Mouse (Mus musculus): ENCODE measurements around the gene Eps8. TPM values are rescaled to one million over a fixed set of nuclear protein-coding genes. Genes with fewer than 3 reads are reported as not detected.

The Eps8 gene
- polyA plus RNA-seq, 1 experiment = 50.4 TPM

DNA sequence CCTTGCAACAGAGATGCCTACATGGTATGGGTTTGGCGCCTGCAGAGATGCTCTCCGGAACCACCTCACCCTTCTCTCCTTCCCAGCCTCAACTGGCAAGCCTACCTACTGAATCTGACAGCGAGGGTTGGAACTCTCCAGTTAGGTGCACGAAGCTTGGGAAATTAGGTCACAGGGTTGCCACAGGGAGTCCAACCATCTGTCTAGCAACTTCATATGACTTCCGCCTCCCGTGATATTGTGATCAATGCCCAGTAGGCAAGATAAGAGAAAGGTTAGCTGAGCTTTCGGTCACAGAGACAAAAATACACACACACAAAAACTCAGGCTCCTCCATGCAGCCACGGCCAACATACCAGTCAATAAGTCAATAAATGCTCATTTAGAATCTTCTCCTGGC, 21.6 kb downstream of the Eps8 start:
- Histone ChIP-seq H3K27ac (ENCODE audit: insufficient read depth, low read length) (no peak overlapping the region), H3K4me1 (ENCODE audit: control insufficient read depth, insufficient read depth, low read length) (peaks cover 30% of the 10 kb centered on the region), H3K27me3 (ENCODE audit: control insufficient read depth, insufficient read depth, low read length) (no peaks in the 10 kb centered on the region), H3K4me3 (replicated peaks; ENCODE audit: insufficient read depth, low read depth, low read length) (no peak overlapping the region)
- 9% methylated on average over 8 of the region's 8 CpGs for WGBS
- TF ChIP-seq POLR2A (IDR thresholded peaks at IDR 0.05; ENCODE audit: borderline replicate concordance, insufficient read depth, low read length) (no peak), CTCF (IDR thresholded peaks at IDR 0.05; ENCODE audit: borderline replicate concordance, insufficient read depth, low read depth, low read length) (no peak)
- DNase-seq = peak; percentile 82 to 94

DNA sequence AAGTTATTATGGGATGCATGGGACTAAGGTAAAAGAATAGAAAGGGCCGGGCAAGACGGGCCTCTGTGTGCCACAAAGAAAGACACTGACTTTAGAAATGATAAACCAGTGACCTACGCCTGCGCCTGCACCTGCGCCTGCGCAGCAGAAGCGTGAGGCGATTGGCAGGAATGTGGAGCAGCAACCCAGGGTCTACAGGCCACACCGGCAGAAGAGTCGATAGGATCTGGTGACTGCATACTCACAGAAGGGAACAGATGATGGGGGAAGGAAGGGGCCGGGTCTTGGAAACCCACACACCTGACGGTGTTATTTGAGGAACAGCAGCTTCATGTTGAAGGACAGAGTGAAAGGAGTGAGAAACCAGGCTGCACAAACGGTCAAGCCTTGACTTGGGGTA, 24.3 kb downstream of the Eps8 start:
- TF ChIP-seq POLR2A (IDR thresholded peaks at IDR 0.05; ENCODE audit: borderline replicate concordance, insufficient read depth, low read length) (no peak), CTCF (IDR thresholded peaks at IDR 0.05; ENCODE audit: borderline replicate concordance, insufficient read depth, low read depth, low read length) (no peak)
- 83% methylated on average over 13 of the region's 13 CpGs for WGBS
- no peak for DNase-seq

DNA sequence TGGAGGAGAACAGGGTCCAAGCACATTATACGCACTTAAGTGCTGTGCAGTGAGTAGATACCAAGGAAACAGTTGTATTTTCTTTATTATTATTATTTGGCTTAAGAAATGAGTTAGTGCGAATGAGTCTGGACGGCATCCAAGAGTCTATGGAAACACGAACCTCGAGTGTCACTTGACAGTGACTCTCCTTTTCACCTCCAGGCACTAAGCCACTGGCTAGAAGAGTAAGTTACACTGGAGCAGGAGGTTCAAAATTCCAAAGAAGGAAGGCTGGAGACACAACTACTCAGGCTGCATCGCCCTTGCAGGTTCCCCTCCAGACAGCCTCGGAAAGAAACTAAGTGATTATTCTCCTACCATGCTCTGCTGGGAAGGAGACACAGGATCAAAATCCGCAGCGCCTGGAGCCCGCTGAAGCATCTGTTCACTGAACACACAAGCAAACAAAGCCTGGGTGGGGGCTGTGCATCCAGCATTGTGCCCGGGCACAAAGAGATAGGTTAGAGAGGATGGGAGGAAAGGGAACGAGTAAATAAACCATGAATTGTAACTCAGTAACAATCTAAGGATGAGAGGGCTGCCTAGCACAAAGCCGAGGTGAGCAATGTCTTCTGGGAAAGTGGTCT, 25.0 kb downstream of the Eps8 start:
- Histone ChIP-seq H3K4me1 (ENCODE audit: control insufficient read depth, insufficient read depth, low read length) (peaks cover 30% of the 10 kb centered on the region), H3K4me3 (replicated peaks; ENCODE audit: insufficient read depth, low read depth, low read length) (no peak overlapping the region), H3K27me3 (ENCODE audit: control insufficient read depth, insufficient read depth, low read length) (no peaks in the 10 kb centered on the region), H3K27ac (ENCODE audit: insufficient read depth, low read length) (no peak overlapping the region)
- peak in 1 of 2 experiments; percentile 38 for DNase-seq
- 28% methylated on average over 13 of the region's 13 CpGs for WGBS
- TF ChIP-seq CTCF (IDR thresholded peaks at IDR 0.05; ENCODE audit: borderline replicate concordance, insufficient read depth, low read depth, low read length) (no peak), POLR2A (IDR thresholded peaks at IDR 0.05; ENCODE audit: borderline replicate concordance, insufficient read depth, low read length) (no peak)

More for the DNA sequence above, 24.3 kb downstream of the Eps8 start:
- Histone ChIP-seq H3K27ac (ENCODE audit: insufficient read depth, low read length) (no peak overlapping the region), H3K4me1 (ENCODE audit: control insufficient read depth, insufficient read depth, low read length) (peaks cover 30% of the 10 kb centered on the region), H3K4me3 (replicated peaks; ENCODE audit: insufficient read depth, low read depth, low read length) (no peak overlapping the region), H3K27me3 (ENCODE audit: control insufficient read depth, insufficient read depth, low read length) (no peaks in the 10 kb centered on the region)

DNA sequence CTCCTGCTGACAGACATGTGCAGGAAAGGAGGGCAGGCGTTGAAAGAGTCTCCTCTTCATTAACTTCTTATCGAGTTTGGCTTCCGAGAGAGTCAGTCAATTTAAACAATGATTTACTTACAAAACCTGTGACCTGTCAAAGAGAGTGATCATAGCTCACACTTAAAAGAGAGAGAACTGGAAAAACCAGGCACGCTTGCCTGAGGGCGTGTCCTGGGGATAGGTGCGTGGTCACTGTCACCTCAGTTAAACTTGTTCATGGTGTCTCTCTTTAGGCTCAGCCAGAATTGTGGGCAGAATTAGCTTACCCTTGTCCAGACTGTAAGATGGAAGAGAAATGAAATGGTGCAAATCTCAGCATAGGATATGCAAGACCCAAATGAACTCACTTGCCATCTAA, 26.0 kb downstream of the Eps8 start:
- 92% methylated on average over 6 of the region's 6 CpGs for WGBS
- peak in 1 of 2 experiments; percentile 5 for DNase-seq
- no peaks in the 10 kb centered on the region for H3K27me3 ChIP-seq (ENCODE audit: control insufficient read depth, insufficient read depth, low read length)
- TF ChIP-seq POLR2A (IDR thresholded peaks at IDR 0.05; ENCODE audit: borderline replicate concordance, insufficient read depth, low read length) = no peak
- TF ChIP-seq CTCF (IDR thresholded peaks at IDR 0.05; ENCODE audit: borderline replicate concordance, insufficient read depth, low read depth, low read length) = no peak
- H3K27ac ChIP-seq (ENCODE audit: insufficient read depth, low read length) = no peak overlapping the region
- no peak overlapping the region for H3K4me3 ChIP-seq (replicated peaks; ENCODE audit: insufficient read depth, low read depth, low read length)
- H3K4me1 ChIP-seq (ENCODE audit: control insufficient read depth, insufficient read depth, low read length) = peaks cover 30% of the 10 kb centered on the region

DNA sequence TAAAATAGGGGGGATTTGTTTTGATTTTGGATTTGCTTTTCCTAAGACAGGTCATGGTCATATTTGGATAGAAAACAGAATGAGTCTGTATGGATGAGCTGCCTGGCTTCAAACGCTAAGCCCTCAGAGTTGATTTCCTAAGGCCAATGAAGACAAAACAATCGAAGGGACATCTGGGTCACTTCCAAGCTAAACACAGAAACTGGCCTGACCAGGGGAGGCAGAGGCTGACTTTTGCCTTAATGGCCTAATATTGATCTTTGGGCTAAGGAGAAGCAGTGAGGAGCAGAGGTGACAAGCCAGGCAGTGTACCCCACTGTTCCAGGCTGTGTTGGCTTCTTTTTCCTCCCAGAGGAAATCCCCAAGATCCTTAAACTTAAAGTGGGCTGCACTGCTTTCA, 33.7 kb downstream of the Eps8 start:
- H3K4me1 ChIP-seq (ENCODE audit: control insufficient read depth, insufficient read depth, low read length) = peaks cover 6% of the 10 kb centered on the region; the same call in 1 of the 2 replicates
- DNase-seq = no peak
- H3K4me3 ChIP-seq (replicated peaks; ENCODE audit: insufficient read depth, low read depth, low read length) = no peak overlapping the region
- H3K27me3 ChIP-seq (ENCODE audit: control insufficient read depth, insufficient read depth, low read length) = no peaks in the 10 kb centered on the region
- TF ChIP-seq POLR2A (IDR thresholded peaks at IDR 0.05; ENCODE audit: borderline replicate concordance, insufficient read depth, low read length) = no peak
- no peak for TF ChIP-seq CTCF (IDR thresholded peaks at IDR 0.05; ENCODE audit: borderline replicate concordance, insufficient read depth, low read depth, low read length)
- H3K27ac ChIP-seq (ENCODE audit: insufficient read depth, low read length) = no peak overlapping the region
- WGBS = 29% methylated on average over 2 of the region's 2 CpGs

DNA sequence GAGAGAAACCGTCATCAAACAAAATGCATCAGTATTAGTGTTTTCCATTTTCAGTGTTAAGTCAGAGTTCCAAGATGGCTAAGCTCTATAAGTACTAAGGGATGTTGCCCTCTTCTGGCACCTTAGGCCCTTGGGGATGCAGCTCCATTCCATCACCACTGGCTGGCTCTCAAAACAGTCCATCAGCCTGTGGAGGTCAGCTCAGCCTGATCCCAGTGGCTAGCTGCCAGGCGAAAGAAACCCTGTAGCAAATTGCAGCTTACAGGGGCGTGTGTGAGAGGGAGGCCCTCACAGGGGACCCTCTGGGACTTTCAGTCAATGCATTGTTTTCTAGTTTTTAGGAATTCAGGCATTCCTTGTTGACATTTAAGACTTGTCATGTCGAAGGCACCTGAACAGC, 40.8 kb downstream of the Eps8 start:
- no peak overlapping the region for H3K4me3 ChIP-seq (replicated peaks; ENCODE audit: insufficient read depth, low read depth, low read length)
- TF ChIP-seq CTCF (IDR thresholded peaks at IDR 0.05; ENCODE audit: borderline replicate concordance, insufficient read depth, low read depth, low read length) = no peak
- H3K4me1 ChIP-seq (ENCODE audit: control insufficient read depth, insufficient read depth, low read length) = peaks cover 30% of the 10 kb centered on the region
- 71% methylated on average over 4 of the region's 4 CpGs for WGBS
- peak in 1 of 2 experiments; percentile 33 for DNase-seq
- H3K27ac ChIP-seq (ENCODE audit: insufficient read depth, low read length) = no peak overlapping the region
- no peaks in the 10 kb centered on the region for H3K27me3 ChIP-seq (ENCODE audit: control insufficient read depth, insufficient read depth, low read length)

DNA sequence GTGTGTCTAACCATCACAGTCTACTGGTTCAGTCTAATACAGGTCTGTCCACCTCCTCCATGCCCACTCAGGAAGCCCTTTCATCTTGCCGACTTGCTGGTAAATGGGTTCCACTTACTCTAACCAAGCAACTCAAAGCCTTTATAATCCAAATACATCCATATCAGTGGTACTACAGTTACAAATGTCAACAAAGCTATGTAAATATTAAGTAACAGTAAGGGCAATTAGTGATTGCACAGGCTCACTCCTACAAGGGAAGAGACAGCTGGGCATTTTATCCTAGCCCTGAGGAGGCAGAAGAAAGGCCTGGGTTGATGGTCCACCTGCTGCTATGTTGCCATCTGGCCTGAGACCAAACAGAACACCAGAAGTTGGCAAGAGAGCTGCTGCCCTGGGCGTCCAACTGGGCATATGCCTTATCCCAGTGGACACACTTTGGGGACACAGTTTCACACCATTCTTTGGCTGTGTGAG, 42.6 kb downstream of the Eps8 start:
- H3K27me3 ChIP-seq (ENCODE audit: control insufficient read depth, insufficient read depth, low read length) = no peaks in the 10 kb centered on the region
- no peak overlapping the region for H3K27ac ChIP-seq (ENCODE audit: insufficient read depth, low read length)
- H3K4me1 ChIP-seq (ENCODE audit: control insufficient read depth, insufficient read depth, low read length) = peaks cover 34% of the 10 kb centered on the region

DNA sequence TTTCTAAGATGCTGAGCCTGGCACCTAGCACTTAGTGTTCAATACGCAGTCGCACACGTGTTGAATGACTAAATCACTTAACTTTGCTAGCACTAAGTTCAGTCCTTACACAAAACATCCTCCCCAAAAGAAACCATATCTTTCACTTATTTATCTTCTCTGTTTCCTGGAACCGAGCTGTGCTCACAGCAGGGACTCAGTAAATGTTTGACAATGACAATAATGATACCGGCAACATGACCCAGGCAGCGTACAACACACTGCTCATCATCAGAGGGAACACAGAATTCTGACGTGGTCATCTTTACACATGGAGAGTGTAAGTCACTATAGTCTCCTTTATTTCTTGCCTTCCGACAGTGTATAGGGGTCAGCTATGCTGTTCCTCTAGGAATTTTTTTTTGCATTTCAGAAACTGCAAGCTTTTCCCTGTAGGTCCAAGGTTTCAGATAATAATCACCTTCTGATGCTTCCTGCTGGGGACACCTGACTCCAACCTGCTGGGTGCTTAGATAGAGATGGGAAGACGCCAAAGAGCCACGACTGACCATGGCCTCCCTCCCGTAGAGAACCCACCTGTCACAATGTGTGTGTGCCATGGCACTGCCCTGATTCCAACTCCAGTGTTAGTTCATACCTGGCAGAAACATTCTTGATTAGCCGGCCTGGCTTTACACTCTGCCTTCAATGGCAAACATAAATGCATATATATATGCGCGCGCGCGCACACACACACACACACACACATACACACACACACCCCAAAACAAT, 46.3 kb downstream of the Eps8 start:
- Histone ChIP-seq H3K4me3 (replicated peaks; ENCODE audit: insufficient read depth, low read depth, low read length) (peak overlapping the region; percentile 17), H3K27me3 (ENCODE audit: control insufficient read depth, insufficient read depth, low read length) (no peaks in the 10 kb centered on the region), H3K27ac (ENCODE audit: insufficient read depth, low read length) (no peak overlapping the region), H3K4me1 (ENCODE audit: control insufficient read depth, insufficient read depth, low read length) (peaks cover 41% of the 10 kb centered on the region)
- DNase-seq = peak; percentile 96 to 98
- WGBS = 20% methylated on average over 17 of the region's 17 CpGs
- no peak for TF ChIP-seq CTCF (IDR thresholded peaks at IDR 0.05; ENCODE audit: borderline replicate concordance, insufficient read depth, low read depth, low read length)
- TF ChIP-seq POLR2A (IDR thresholded peaks at IDR 0.05; ENCODE audit: borderline replicate concordance, insufficient read depth, low read length) = no peak

More for the DNA sequence above, 42.6 kb downstream of the Eps8 start:
- no peak overlapping the region for H3K4me3 ChIP-seq (replicated peaks; ENCODE audit: insufficient read depth, low read depth, low read length)
- DNase-seq = peak; percentile 91 to 97
- whole genome bisulfite sequencing = 2% methylated on average over 2 of the region's 2 CpGs
- TF ChIP-seq CTCF (IDR thresholded peaks at IDR 0.05; ENCODE audit: borderline replicate concordance, insufficient read depth, low read depth, low read length) (no peak), POLR2A (IDR thresholded peaks at IDR 0.05; ENCODE audit: borderline replicate concordance, insufficient read depth, low read length) (no peak)
